Mouse (Mus musculus) embryonic facial prominence, embryonic 13.5 days (tissue): Measurements from ENCODE around the gene Paqr3. TPM values are rescaled to one million over a fixed set of nuclear protein-coding genes. Genes with fewer than 3 reads are reported as not detected.

Source experiments
- ATAC-seq: fragments of 200-750 bp; cut with Nextera tagmentation; 2 replicates; pipeline ENCODE4 v1.8.0; 2017; ENCODE audit warnings: low read depth; ENCODE audit not compliant: insufficient number of reproducible peaks, insufficient read depth, low FRiP score, low TSS enrichment
- H3K27ac ChIP-seq: fragments of 300-500 bp; sonication (generic); 2 replicates; pipeline ENCODE4 v1.5.1; 2015; ENCODE audit warnings: moderate library complexity, mild to moderate bottlenecking, inconsistent platforms
- H3K27me3 ChIP-seq: fragments of 300-500 bp; sonication (generic); 2 replicates; pipeline ENCODE4 v1.6.1; 2015; ENCODE audit warnings: mild to moderate bottlenecking, inconsistent platforms
- H3K36me3 ChIP-seq: fragments of 300-500 bp; sonication (generic); 2 replicates; pipeline ENCODE4 v1.6.1; 2015; ENCODE audit warnings: mild to moderate bottlenecking, inconsistent platforms
- H3K4me1 ChIP-seq: fragments of 300-500 bp; sonication (generic); 2 replicates; pipeline ENCODE4 v1.6.1; 2015; ENCODE audit warnings: inconsistent platforms
- H3K4me2 ChIP-seq: fragments of 300-500 bp; sonication (generic); 2 replicates; pipeline ENCODE4 v1.6.1; 2015; ENCODE audit warnings: moderate library complexity, mild to moderate bottlenecking, inconsistent platforms
- H3K4me3 ChIP-seq: fragments of 300-500 bp; sonication (generic); 2 replicates; pipeline ENCODE4 v1.5.1; 2015; ENCODE audit warnings: mild to moderate bottlenecking, inconsistent platforms
- H3K9ac ChIP-seq: fragments of 300-500 bp; sonication (generic); 2 replicates; pipeline ENCODE4 v1.6.1; 2015; ENCODE audit warnings: mild to moderate bottlenecking, inconsistent platforms
- H3K9me3 ChIP-seq: fragments of 300-500 bp; sonication (generic); 2 replicates; pipeline ENCODE4 v1.6.1; 2016; ENCODE audit warnings: inconsistent platforms
- WGBS: fragments of 180-500 bp; shearing (Covaris S2); methylation state at CpG from one replicate; pipeline ENCODE4 v1.1.7; 2015; ENCODE audit warnings: mixed read lengths; 5-methylcytosine and 5-hydroxymethylcytosine counted together
- polyA plus RNA-seq: library from polyadenylated mRNA; unstranded; fragments of >200 nt; fragmentation: Nextera tagmentation; extraction: Ambion mirVana; gene quantifications from 2 replicates; pipeline ENCODE4 v1.2.1, GENCODE M21; 2015

The Paqr3 gene
- polyA plus RNA-seq, 1 experiment from 2014 or later: 6.5 TPM

DNA sequence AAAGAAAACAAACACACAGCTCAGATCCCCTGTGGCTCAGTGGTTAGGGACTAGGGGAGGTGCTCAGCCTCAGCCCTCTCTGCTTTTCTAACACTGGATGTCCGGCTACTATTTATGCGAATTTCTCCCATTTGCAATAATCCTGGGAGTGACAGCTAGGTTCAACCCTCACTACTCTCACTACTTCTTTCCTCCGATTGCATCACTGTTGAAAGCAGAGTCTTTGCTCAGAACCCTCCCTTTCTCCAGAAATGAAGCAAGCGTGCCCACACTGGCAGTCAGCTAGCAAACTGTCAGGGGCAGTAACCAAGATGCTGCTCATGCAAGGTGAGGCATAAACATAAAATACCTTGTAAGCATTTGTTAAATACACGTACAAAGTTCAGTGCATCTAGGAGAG is 3.1 kb downstream of the Paqr3 start:
- no peaks in the 10 kb centered on the region for H3K9me3 ChIP-seq
- H3K4me1 ChIP-seq: peaks cover 18% of the 10 kb centered on the region
- no peaks in the 10 kb centered on the region for H3K27me3 ChIP-seq
- no peak overlapping the region for H3K27ac ChIP-seq
- ATAC-seq: no peak
- H3K9ac ChIP-seq: no peak overlapping the region
- H3K36me3 ChIP-seq: peaks cover 15% of the 10 kb centered on the region
- WGBS: 89% methylated on average over 5 of the region's 5 CpGs
- no peak overlapping the region for H3K4me2 ChIP-seq
- H3K4me3 ChIP-seq: no peak overlapping the region

DNA sequence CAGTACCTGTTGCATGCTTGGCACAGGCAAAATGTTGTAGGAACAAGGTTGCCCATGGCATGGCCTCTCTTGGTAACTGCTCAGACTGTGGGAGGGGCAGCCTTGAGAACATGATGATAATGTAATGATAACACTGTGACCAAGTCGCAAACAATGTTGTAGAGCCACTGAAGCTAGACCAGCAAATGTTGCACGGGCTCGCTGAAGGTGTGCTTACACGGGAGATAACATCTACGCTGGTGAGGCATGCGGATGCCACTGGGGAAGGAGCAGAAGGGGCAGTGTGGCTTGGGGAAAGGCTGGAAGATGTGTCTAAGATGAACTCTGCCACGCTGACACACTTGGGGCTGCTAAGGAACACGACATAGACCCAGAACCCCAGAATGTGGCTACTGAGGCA is 11.4 kb downstream of the Paqr3 start:
- no peak overlapping the region for H3K9ac ChIP-seq
- H3K27me3 ChIP-seq: no peaks in the 10 kb centered on the region
- ATAC-seq: no peak
- H3K27ac ChIP-seq: no peak overlapping the region
- WGBS: 94% methylated on average over 8 of the region's 8 CpGs
- no peak overlapping the region for H3K4me2 ChIP-seq
- H3K4me3 ChIP-seq: no peak overlapping the region
- H3K36me3 ChIP-seq: peaks cover 33% of the 10 kb centered on the region
- no peaks in the 10 kb centered on the region for H3K9me3 ChIP-seq
- H3K4me1 ChIP-seq: no peaks in the 10 kb centered on the region

DNA sequence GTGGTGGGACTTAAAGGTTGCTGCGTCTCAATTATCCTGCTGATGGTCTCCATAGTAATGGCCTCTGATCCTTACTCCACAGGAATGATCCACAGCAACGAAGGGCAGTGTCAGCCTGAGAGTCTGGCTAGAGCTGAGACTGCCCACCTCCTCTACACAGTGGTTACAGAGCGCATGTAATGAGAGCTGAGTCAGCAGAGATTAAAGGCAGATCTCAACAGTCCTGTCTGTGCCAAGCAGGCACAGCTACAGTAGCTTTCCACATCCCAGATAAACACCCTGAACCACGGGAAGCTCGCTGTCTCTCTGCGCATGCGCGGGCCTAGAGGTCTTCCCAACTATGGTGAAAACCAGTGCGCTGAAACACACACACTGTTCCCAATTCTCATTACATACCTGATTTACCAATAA is 13.8 kb downstream of the Paqr3 start:
- Histone ChIP-seq H3K36me3 (peaks cover 34% of the 10 kb centered on the region), H3K9me3 (no peaks in the 10 kb centered on the region), H3K27ac (no peak overlapping the region), H3K9ac (no peak overlapping the region), H3K4me2 (no peak overlapping the region), H3K27me3 (no peaks in the 10 kb centered on the region), H3K4me1 (no peaks in the 10 kb centered on the region), H3K4me3 (no peak overlapping the region)
- ATAC-seq: no peak
- 74% methylated on average over 9 of the region's 9 CpGs for WGBS

DNA sequence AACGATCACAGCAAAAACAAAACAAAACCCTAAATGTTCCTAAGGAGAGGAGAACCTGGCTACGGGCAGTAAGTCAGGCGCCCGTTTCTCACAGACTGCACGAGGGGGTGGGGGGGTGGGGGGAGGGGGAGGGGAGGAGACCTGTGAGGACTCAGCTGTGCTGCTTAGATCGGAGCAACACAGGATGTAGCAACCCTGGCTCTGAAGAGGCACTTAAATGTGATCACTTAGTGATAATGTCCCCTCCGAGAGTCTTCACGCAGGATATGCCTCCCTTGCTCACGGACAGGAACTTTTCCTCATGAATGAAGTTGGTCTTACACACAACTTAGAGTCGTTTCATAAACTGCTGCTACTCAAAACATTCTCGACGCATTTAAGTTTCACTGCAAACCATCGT is 16.1 kb downstream of the Paqr3 start:
- peaks cover 23% of the 10 kb centered on the region for H3K36me3 ChIP-seq
- H3K4me1 ChIP-seq: no peaks in the 10 kb centered on the region
- H3K4me3 ChIP-seq: no peak overlapping the region
- H3K9me3 ChIP-seq: no peaks in the 10 kb centered on the region
- ATAC-seq: no peak
- H3K4me2 ChIP-seq: no peak overlapping the region
- no peak overlapping the region for H3K9ac ChIP-seq
- 73% methylated on average over 12 of the region's 13 CpGs for WGBS
- no peaks in the 10 kb centered on the region for H3K27me3 ChIP-seq
- H3K27ac ChIP-seq: no peak overlapping the region

DNA sequence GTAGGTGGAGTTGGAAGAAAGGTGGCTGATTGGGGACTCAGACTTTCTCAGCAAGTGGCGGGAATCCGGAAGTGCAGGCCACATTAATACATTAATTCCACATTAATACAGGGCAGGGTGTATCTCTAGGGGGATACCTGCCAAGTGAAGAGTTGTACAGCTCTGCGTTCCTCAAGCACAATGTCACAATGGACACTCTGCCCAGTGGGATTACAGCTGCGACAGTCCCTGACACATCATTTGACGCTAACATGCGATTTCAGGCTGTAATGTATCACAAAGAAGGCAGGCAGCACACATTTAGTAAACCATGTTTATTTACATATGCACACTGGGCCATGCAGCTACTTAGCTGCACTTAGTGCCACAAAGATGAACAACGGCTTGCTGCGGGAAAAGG is 18.4 kb downstream of the Paqr3 start:
- no peaks in the 10 kb centered on the region for H3K4me1 ChIP-seq
- H3K4me3 ChIP-seq: no peak overlapping the region
- no peak overlapping the region for H3K9ac ChIP-seq
- WGBS: 85% methylated on average over 8 of the region's 8 CpGs
- H3K9me3 ChIP-seq: no peaks in the 10 kb centered on the region
- no peak overlapping the region for H3K27ac ChIP-seq
- H3K4me2 ChIP-seq: no peak overlapping the region
- ATAC-seq: no peak
- peaks cover 26% of the 10 kb centered on the region for H3K36me3 ChIP-seq
- H3K27me3 ChIP-seq: no peaks in the 10 kb centered on the region

DNA sequence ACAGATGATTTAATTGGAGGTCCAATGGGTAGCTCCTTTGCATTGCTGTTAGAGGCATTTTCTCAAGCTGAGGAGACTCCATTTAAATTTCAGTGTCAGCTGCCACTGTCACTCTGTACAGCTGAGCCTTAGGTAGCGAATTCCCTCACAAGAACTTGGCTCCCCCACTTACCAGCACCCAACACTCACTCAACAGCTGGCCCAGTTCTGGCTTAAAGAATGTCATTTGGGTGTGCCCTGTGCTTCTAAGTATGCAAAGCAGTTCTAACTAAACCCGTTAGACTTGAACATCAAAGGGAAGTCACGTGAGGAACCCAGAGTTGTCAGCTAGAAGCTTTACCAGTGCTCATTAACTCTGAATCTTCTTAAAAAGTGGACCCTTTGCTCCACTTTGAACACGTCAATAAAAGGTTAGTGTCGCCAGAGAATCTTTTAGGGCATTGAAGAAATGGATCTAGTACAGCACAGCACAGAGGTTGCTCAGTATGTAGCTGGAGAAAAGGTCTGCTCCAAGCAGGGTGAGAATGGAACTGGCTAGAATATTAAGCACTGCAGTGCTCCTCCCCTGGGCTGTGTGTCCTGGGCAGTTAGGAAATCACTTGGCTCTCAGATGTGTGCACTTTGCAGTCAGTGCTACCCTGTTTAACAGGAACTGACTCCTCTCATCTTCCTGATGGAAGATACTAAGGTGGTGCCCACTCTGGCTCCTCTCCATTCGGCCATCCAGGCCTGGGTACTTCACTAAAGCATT is 21.2 kb downstream of the Paqr3 start:
- H3K4me2 ChIP-seq: no peak overlapping the region
- H3K27me3 ChIP-seq: no peaks in the 10 kb centered on the region
- H3K36me3 ChIP-seq: peaks cover 30% of the 10 kb centered on the region
- no peak for ATAC-seq
- 70% methylated on average over 6 of the region's 6 CpGs for WGBS
- no peaks in the 10 kb centered on the region for H3K9me3 ChIP-seq
- H3K4me1 ChIP-seq: no peaks in the 10 kb centered on the region
- H3K4me3 ChIP-seq: no peak overlapping the region
- no peak overlapping the region for H3K27ac ChIP-seq
- H3K9ac ChIP-seq: no peak overlapping the region

DNA sequence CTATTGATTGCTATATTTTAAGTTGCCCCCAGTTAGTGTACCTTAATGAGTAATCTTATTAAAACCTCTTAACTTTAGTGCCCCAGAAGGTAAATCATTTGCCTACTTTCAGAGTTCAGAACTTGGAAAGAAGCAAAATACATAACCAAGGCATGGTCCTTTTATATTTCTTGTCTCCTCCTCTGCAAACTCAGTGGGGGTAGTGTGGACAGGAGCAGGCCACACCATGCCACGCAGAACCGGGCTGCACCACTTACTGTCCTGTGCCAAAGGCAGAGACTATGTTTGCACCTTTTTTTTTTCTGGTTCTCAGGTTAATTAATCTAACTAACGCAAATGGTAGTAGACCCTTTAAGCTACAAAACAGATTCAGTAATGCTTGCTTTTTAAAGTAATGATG is 22.0 kb downstream of the Paqr3 start:
- H3K4me2 ChIP-seq: no peak overlapping the region
- H3K4me3 ChIP-seq: no peak overlapping the region
- no peaks in the 10 kb centered on the region for H3K9me3 ChIP-seq
- H3K4me1 ChIP-seq: no peaks in the 10 kb centered on the region
- 93% methylated on average over 3 of the region's 3 CpGs for WGBS
- H3K27me3 ChIP-seq: no peaks in the 10 kb centered on the region
- no peak for ATAC-seq
- H3K27ac ChIP-seq: no peak overlapping the region
- peaks cover 30% of the 10 kb centered on the region for H3K36me3 ChIP-seq
- H3K9ac ChIP-seq: no peak overlapping the region

DNA sequence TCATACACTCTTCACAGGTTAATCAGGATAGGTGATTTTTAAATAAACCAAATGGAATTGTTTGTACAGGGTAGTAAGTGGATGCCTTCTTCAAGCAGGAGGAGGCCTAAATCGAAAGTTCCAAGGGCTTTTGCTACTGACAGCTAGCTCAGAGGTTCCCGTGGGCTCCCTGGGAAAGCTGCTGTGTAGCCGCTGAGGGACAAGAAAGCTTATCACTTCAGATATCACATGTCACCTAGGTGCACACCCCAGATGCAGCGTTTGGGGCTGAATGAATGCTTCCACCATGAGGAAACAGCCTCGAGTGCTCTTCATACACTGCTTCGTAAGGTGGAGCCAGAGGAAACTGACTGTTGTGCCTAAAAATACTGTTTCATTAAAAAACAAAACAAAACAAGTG is 23.2 kb downstream of the Paqr3 start:
- no peak for ATAC-seq
- Histone ChIP-seq H3K4me3 (no peak overlapping the region), H3K27me3 (no peaks in the 10 kb centered on the region), H3K9me3 (no peaks in the 10 kb centered on the region), H3K4me1 (no peaks in the 10 kb centered on the region), H3K36me3 (peaks cover 33% of the 10 kb centered on the region), H3K9ac (no peak overlapping the region), H3K4me2 (no peak overlapping the region), H3K27ac (no peak overlapping the region)
- WGBS: 79% methylated on average over 6 of the region's 6 CpGs

DNA sequence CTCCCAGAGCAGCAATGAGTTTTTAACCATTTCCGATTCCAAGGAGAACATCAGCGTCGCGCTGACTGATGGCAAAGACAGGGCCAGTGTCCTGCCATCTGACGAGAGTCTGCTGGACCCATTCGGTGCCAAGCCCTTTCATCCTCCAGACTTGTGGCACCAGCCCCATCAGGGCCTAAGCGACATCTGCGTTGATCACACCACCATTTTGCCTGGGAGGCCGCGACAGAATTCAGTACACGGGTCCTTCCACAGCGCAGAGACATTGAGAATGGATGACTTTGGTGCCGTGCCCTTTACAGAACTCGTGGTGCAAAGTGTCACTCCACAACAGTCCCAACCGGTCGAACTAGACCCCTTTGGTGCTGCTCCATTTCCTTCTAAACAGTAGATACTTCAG is 23.6 kb downstream of the Paqr3 start:
- 94% methylated on average over 16 of the region's 16 CpGs for WGBS
- peaks cover 30% of the 10 kb centered on the region for H3K36me3 ChIP-seq
- H3K4me3 ChIP-seq: no peak overlapping the region
- no peaks in the 10 kb centered on the region for H3K27me3 ChIP-seq
- no peaks in the 10 kb centered on the region for H3K9me3 ChIP-seq
- ATAC-seq: no peak
- no peaks in the 10 kb centered on the region for H3K4me1 ChIP-seq
- H3K27ac ChIP-seq: no peak overlapping the region
- no peak overlapping the region for H3K4me2 ChIP-seq
- H3K9ac ChIP-seq: no peak overlapping the region

DNA sequence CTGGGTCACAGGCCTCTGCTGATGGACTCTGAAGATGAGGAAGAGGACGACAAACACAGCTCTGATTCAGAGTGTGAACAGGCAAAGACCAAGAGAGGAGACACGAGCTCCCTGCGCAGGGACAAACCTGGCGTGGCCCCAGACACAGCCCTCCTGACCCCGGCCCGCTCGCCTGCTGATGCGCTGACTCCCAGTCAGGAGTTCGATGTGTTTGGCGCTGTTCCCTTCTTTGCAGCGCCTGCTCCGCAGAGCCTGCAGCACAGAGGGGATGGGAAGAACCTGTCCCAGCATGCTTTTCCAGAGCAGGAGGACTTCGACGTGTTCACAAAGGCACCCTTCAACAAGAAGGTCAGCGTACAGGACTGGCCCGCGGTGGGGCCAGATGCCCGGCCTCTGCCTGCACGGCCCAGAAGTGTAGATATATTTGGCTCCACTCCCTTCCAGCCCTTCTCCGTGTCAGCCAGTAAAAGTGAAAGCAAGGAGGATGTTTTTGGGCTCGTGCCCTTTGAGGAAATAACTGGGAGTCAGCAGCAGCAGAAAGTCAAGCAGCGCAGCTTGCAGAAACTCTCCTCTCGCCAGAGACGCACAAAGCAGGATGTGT is 24.3 kb downstream of the Paqr3 start:
- 90% methylated on average over 24 of the region's 24 CpGs for whole genome bisulfite sequencing
- Histone ChIP-seq H3K4me3 (no peak overlapping the region), H3K27ac (no peak overlapping the region), H3K4me2 (no peak overlapping the region), H3K27me3 (no peaks in the 10 kb centered on the region), H3K36me3 (peaks cover 30% of the 10 kb centered on the region), H3K9me3 (no peaks in the 10 kb centered on the region), H3K4me1 (no peaks in the 10 kb centered on the region), H3K9ac (no peak overlapping the region)
- ATAC-seq: no peak

DNA sequence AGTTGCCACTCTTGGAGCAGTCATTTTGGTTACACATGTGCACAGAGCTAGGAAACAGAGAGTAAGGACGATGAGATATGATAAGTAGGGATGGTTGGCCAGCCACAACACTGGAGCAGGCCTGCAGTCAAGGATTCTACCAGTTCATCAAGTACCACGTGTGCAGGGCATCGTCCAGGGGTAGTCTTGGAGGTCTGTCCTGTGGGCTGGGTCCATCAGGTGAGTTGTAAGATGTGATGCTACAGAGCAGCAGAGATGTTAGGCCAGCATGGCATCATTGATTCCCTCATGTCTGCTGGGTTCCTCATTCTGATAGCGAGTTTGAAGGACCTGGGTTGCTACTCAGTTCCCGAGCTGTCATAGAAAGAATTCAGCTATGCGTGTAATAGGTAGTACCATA is 26.3 kb downstream of the Paqr3 start:
- no peaks in the 10 kb centered on the region for H3K27me3 ChIP-seq
- H3K9me3 ChIP-seq: no peaks in the 10 kb centered on the region
- H3K4me1 ChIP-seq: no peaks in the 10 kb centered on the region
- H3K27ac ChIP-seq: no peak overlapping the region
- no peak for ATAC-seq
- no peak overlapping the region for H3K4me2 ChIP-seq
- WGBS: 90% methylated on average over 6 of the region's 6 CpGs
- peaks cover 30% of the 10 kb centered on the region for H3K36me3 ChIP-seq
- H3K9ac ChIP-seq: no peak overlapping the region
- no peak overlapping the region for H3K4me3 ChIP-seq

DNA sequence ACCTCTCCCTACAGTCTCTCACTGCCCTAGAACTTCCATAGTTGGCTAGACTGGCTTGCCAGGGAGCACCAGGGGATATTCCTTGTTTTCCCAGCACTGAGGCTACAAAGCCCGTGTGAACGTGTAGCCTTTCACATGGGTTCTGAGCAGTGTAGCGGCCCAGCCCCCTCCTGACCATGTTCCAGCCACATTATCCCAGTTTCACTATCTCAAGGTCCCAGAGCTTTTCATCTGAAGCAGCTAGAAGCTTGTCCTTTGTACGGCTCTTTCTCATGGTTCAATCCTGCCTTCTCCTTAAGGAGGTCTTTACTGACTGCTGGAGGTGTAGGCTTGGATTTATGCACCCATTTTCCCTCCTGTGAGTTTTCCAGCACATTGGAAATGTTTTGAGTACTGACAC is 26.9 kb downstream of the Paqr3 start:
- H3K4me3 ChIP-seq: no peak overlapping the region
- no peak overlapping the region for H3K9ac ChIP-seq
- peaks cover 30% of the 10 kb centered on the region for H3K36me3 ChIP-seq
- no peak overlapping the region for H3K27ac ChIP-seq
- no peaks in the 10 kb centered on the region for H3K9me3 ChIP-seq
- no peak for ATAC-seq
- no peaks in the 10 kb centered on the region for H3K27me3 ChIP-seq
- H3K4me1 ChIP-seq: no peaks in the 10 kb centered on the region
- no peak overlapping the region for H3K4me2 ChIP-seq
- WGBS: 91% methylated on average over 4 of the region's 4 CpGs
